Mouse (Mus musculus) heart, postnatal 0 days (tissue): ENCODE data around the gene Krt33a. TPM values are rescaled to one million over a fixed set of nuclear protein-coding genes. Genes with fewer than 3 reads are reported as not detected.

Source experiments
- ATAC-seq: fragments of 200-750 bp; cut with Nextera tagmentation; 2 replicates; pipeline ENCODE4 v1.8.0; 2017; ENCODE audit warnings: low read depth, moderate number of reproducible peaks, moderate library complexity; ENCODE audit not compliant: insufficient read depth
- DNase-seq: peaks from one replicate; pipeline ENCODE4 v3.0.0-alpha.2; 2016; ENCODE audit warnings: low spot score
- H3K27ac ChIP-seq: fragments of 300-500 bp; sonication (generic); 2 replicates; pipeline ENCODE4 v1.5.1; 2014; ENCODE audit warnings: low read depth, mild to moderate bottlenecking
- H3K27me3 ChIP-seq: fragments of 300-500 bp; sonication (generic); 2 replicates; pipeline ENCODE4 v1.6.1; 2014; ENCODE audit warnings: low read length, mixed read lengths; ENCODE audit not compliant: control insufficient read depth, insufficient read depth
- H3K36me3 ChIP-seq: fragments of 300-500 bp; sonication (generic); replicated peaks from 2 replicates; pipeline ENCODE4 v1.6.1; 2014; ENCODE audit warnings: low read length, mixed read lengths; ENCODE audit not compliant: control insufficient read depth, insufficient read depth
- H3K4me1 ChIP-seq: fragments of 300-500 bp; sonication (generic); 2 replicates; pipeline ENCODE4 v1.6.1; 2014; ENCODE audit warnings: antibody characterized with exemption; ENCODE audit not compliant: control insufficient read depth, insufficient read depth
- H3K4me2 ChIP-seq: fragments of 300-500 bp; sonication (generic); 2 replicates; pipeline ENCODE4 v1.6.1; 2014; ENCODE audit warnings: low read depth, mild to moderate bottlenecking, low read length, moderate library complexity
- H3K4me3 ChIP-seq: fragments of 300-500 bp; sonication (generic); 2 replicates; pipeline ENCODE4 v1.5.1; 2014; ENCODE audit warnings: low read depth, low read length
- H3K9ac ChIP-seq: fragments of 300-500 bp; sonication (generic); replicated peaks from 2 replicates; pipeline ENCODE4 v1.6.1; 2014; ENCODE audit warnings: low read depth, low read length, mixed read lengths
- H3K9me3 ChIP-seq: fragments of 300-500 bp; sonication (generic); replicated peaks from 2 replicates; pipeline ENCODE4 v1.6.1; 2016; ENCODE audit warnings: low read length; ENCODE audit not compliant: control insufficient read depth
- CTCF ChIP-seq: IDR thresholded peaks from 2 replicates; pipeline ENCODE4 v1.5.1; 2016; ENCODE audit warnings: antibody characterized with exemption, control low read depth, low read depth
- EP300 ChIP-seq: IDR thresholded peaks from 2 replicates; pipeline ENCODE4 v1.6.1; 2016; ENCODE audit warnings: antibody characterized with exemption, low read depth
- WGBS: fragments of 180-500 bp; shearing (Covaris S2); extraction: QIAGEN DNeasy Blood & Tissue Kit; methylation state at CpG from one replicate; pipeline ENCODE4 v1.1.7; 2014; 5-methylcytosine and 5-hydroxymethylcytosine counted together
- polyA plus RNA-seq: library from polyadenylated mRNA; unstranded; fragments of >200 nt; fragmentation: Nextera tagmentation; extraction: Ambion mirVana; gene quantifications from 2 replicates; pipeline ENCODE4 v1.2.1, GENCODE M21; 2015
- total RNA-seq: library from RNA; depleted of rRNA; stranded (reverse); fragments of >200 nt; gene quantifications from 2 replicates; pipeline ENCODE4 v1.2.3, GENCODE M21; 2014; ENCODE audit warnings: low replicate concordance; rRNA removed

Krt33a gene
- total RNA-seq (not detected in 2 replicates), polyA plus RNA-seq (not detected in 2 replicates)

DNA sequence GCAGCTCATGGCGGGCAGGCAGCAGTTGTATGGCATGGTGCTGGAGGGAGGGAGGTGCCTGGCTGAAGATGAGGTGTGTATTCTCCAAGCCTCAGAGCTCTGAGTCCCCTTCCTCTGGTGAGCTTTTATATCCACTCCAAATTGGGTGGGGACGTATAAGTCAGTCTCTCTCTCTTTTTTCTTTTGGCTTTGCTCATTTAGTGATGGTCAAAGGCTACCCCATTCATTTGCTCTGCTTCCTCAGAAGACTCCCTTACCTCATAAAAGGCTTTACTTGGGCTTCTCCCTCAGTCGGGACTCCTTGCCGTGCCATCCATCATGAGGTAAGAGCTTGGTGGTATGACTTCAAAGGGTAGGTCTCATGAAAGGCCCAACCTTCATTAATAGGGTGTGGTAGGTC lies at the start of gene Krt33a:
Gene Krt33a (minus strand): TSS at position 101 of the 400 bp plus-strand sequence.
- TF ChIP-seq EP300: no peak
- TF ChIP-seq CTCF: no peak

DNA sequence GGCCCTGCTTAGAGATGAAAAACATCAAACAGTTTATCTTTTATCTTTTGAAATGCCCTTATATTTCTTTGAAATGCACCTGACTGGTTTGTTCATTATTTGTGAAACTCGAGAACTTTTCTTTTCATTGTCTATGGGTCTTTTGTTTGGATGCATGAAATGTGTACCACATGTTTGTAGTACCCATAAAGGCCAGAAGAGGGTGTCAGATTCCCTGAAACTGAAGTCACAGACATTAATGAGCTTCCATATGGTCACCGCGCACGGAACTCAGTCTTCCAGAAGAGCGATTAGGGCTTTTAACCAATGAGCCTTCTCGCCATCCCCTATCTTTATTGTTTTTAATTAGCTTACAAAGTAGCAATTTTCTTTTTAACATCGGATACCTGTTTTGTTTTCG lies 42.9 kb upstream of the Krt33a start:
- Histone ChIP-seq H3K27me3 (no peaks in the 10 kb centered on the region), H3K4me2 (no peak overlapping the region), H3K36me3 (no peaks in the 10 kb centered on the region), H3K4me1 (no peaks in the 10 kb centered on the region), H3K9me3 (no peaks in the 10 kb centered on the region), H3K4me3 (no peak overlapping the region), H3K27ac (no peak overlapping the region), H3K9ac (no peak overlapping the region)
- ATAC-seq (no peak), DNase-seq (peak; percentile 14)
- TF ChIP-seq CTCF: no peak; the same call in 1 of the 2 replicates
- TF ChIP-seq EP300: no peak
- 74% methylated on average over 8 of the region's 8 CpGs for WGBS

More for the DNA sequence above, at the start of gene Krt33a:
- H3K9ac ChIP-seq: no peak within 1 kb of the TSS
- H3K4me1 ChIP-seq: no peaks in the 10 kb centered on the region
- no peaks in the 10 kb centered on the region for H3K27me3 ChIP-seq
- no peak within 1 kb of the TSS for H3K4me2 ChIP-seq
- DNase-seq: no peak
- H3K27ac ChIP-seq: no peak within 1 kb of the TSS
- no peak for ATAC-seq
- H3K4me3 ChIP-seq: no peak within 1 kb of the TSS
- no peaks in the 10 kb centered on the region for H3K9me3 ChIP-seq
- no peaks in the 10 kb centered on the region for H3K36me3 ChIP-seq
- 81% methylated on average over 4 of the region's 4 CpGs for WGBS

GRCm38 (mm10) chr11:100055686-100056655 lies 40.0 kb upstream of the Krt33a start:
- ATAC-seq (no peak), DNase-seq (no peak)
- H3K9ac ChIP-seq: no peak overlapping the region
- H3K4me2 ChIP-seq: no peak overlapping the region
- WGBS: 59% methylated on average over 9 of the region's 9 CpGs
- H3K36me3 ChIP-seq: no peaks in the 10 kb centered on the region
- H3K4me3 ChIP-seq: no peak overlapping the region
- no peaks in the 10 kb centered on the region for H3K9me3 ChIP-seq
- no peak overlapping the region for H3K27ac ChIP-seq
- no peaks in the 10 kb centered on the region for H3K4me1 ChIP-seq
- H3K27me3 ChIP-seq: no peaks in the 10 kb centered on the region
- TF ChIP-seq CTCF: no peak
- TF ChIP-seq EP300: no peak

DNA sequence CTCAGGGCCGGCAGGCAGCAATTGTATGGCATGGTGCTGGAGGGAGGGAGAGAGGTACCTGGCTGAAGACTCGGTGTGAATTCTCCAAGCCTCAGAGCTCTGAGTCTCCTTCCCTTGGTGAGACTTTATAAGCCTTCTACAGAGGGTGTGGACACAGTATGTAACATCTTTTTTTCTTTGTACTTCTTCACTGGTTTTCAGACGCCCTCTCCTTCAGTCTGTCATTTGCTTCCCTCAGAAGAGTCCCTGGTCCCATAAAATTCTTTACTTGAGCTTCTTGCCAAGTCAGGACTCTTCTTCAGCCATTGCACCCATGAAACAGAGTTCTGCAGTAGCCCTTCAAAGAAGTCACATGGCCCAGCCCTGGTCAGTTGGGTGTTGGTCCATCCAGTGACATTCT lies 34.4 kb upstream of the Krt33a start, which contains the start of gene Krt31:
Gene Krt31 (minus strand): TSS at position 101 of the 400 bp plus-strand sequence.
- 76% methylated on average over 3 of the region's 3 CpGs for WGBS

DNA sequence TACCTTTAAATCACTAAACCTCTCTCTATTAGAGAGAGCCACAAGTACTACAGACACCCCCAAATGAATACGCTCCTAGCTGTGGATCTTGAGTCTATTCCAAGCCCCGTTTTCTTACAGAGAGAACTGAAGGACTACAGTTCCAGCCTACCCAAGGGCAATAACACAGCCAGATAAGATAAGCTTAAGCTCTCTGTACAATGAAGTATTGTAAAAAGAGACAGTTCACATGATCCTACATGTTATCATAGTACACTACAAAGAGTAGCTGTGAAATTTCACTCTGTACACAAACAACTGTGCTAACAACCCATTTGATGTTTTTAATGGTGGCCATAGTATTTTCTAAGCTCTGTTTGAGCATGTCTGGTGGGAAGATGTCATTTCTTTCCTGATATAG lies 31.2 kb upstream of the Krt33a start:
- no peaks in the 10 kb centered on the region for H3K36me3 ChIP-seq
- no peak overlapping the region for H3K4me3 ChIP-seq
- ATAC-seq (no peak), DNase-seq (no peak)
- H3K27me3 ChIP-seq: no peaks in the 10 kb centered on the region
- H3K9ac ChIP-seq: no peak overlapping the region
- no peak overlapping the region for H3K4me2 ChIP-seq
- WGBS: 51% methylated on average over 2 of the region's 2 CpGs
- H3K9me3 ChIP-seq: no peaks in the 10 kb centered on the region
- TF ChIP-seq EP300: no peak
- TF ChIP-seq CTCF: no peak
- no peaks in the 10 kb centered on the region for H3K4me1 ChIP-seq
- H3K27ac ChIP-seq: no peak overlapping the region

More for the DNA sequence above, 34.4 kb upstream of the Krt33a start, which contains the start of gene Krt31:
- no peak within 1 kb of the TSS for H3K9ac ChIP-seq
- H3K9me3 ChIP-seq: no peaks in the 10 kb centered on the region
- no peak within 1 kb of the TSS for H3K27ac ChIP-seq
- ATAC-seq (no peak), DNase-seq (no peak)
- no peak for TF ChIP-seq EP300
- TF ChIP-seq CTCF: no peak
- no peaks in the 10 kb centered on the region for H3K36me3 ChIP-seq
- H3K4me2 ChIP-seq: no peak within 1 kb of the TSS
- no peaks in the 10 kb centered on the region for H3K4me1 ChIP-seq
- no peak within 1 kb of the TSS for H3K4me3 ChIP-seq
- no peaks in the 10 kb centered on the region for H3K27me3 ChIP-seq
